Mouse (Mus musculus) brain, embryonic 14.5 days (tissue): Measurements from ENCODE around the gene Snph. TPM values are rescaled to one million over a fixed set of nuclear protein-coding genes. Genes with fewer than 3 reads are reported as not detected.
A peak's percentile ranks its signal among the peaks of the same experiment; 100 is the strongest.

Source experiments
- DNase-seq: peaks from one replicate; pipeline ENCODE4 v3.0.0-alpha.2; 2011; ENCODE audit warnings: low read depth
- CTCF ChIP-seq: fragments of 200-500 bp; IDR thresholded peaks from 2 replicates; pipeline ENCODE4 v1.5.1; 2012; ENCODE audit warnings: inconsistent platforms, mild to moderate bottlenecking, moderate library complexity, borderline replicate concordance; ENCODE audit not compliant: insufficient read depth, insufficient read length; ENCODE audit errors: extremely low read depth
- POLR2A ChIP-seq: fragments of 200-500 bp; IDR thresholded peaks from 2 replicates; pipeline ENCODE4 v1.6.1; 2012; ENCODE audit warnings: mild to moderate bottlenecking, inconsistent platforms, borderline replicate concordance; ENCODE audit not compliant: poor library complexity, insufficient read depth, insufficient read length, severe bottlenecking; ENCODE audit errors: extremely low read depth
- polyA plus RNA-seq: library from polyadenylated mRNA; depleted of rRNA; stranded (reverse); fragments of >200 nt; gene quantifications from 2 replicates; pipeline ENCODE4 v1.2.3, GENCODE M21; 2012

Snph gene
- polyA plus RNA-seq, 1 experiment, result 27.0 TPM

GRCm38 (mm10) chr2:151587306-151587705 lies 45.1 kb downstream of the Snph start:
- TF ChIP-seq CTCF (no peak), POLR2A (no peak)
- DNase-seq, result no peak

DNA sequence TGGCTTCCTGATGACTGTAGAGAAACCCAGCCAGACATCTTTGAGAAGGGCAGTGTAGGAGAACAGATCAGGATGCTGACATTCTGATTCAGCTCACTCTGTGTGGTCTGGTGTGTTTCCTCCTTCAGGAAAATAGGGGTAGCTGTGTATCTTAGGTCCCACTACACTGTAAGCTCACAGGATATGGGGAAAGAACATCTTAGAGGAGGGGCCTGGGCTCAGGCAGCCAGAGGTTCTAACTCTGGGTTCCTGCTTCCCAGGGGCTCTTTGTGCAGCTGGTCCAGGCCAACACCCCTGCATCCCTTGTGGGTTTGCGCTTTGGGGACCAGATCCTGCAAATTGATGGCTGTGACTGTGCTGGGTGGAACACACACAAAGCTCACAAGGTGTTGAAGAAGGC lies 45.6 kb downstream of the Snph start:
- no peak for DNase-seq
- TF ChIP-seq POLR2A (no peak), CTCF (no peak)

GRCm38 (mm10) chr2:151585934-151586333 lies 46.5 kb downstream of the Snph start:
- no peak for TF ChIP-seq POLR2A
- no peak for TF ChIP-seq CTCF
- DNase-seq, result no peak

GRCm38 (mm10) chr2:151580945-151581344 lies 51.4 kb downstream of the Snph start:
- no peak for DNase-seq
- TF ChIP-seq POLR2A (no peak), CTCF (no peak)

GRCm38 (mm10) chr2:151579183-151579582 lies 53.2 kb downstream of the Snph start:
- DNase-seq, result no peak

DNA sequence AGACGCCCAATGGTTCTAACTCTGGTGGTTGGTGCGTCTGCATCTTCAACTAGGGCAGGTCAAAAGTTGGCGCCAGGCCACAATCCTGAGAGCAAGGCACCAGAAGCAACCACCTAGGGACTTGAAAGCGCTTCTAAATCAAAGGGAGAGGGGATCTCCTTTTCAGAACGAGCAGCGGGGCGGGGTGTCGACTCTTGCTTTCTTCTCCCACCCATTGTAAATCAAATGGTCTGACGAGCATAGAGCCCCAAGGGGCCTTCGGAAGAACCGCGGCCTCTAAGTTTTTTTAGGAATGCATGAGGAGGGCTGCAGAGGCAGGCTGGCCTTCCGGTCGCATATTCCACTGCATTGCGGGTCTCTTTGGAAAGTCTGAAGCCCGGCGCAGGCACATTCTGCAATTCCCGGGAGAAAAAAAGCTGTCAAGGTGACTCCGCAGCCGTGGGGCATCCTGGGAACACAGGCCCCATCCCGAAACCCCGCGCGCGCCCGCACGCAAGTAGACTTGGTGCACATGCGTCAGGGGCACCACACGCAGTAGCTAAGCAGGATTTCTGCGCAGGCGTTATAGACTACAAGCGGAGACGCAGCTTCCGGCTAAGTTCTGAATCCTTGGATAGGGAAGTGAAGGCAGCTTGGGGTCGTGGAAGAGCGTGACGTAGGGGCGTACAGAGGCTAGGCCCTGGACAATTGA lies 56.5 kb downstream of the Snph start:
- TF ChIP-seq CTCF, result no peak
- TF ChIP-seq POLR2A, result peak; percentile 43; the same call in 1 of the 2 replicates

More at GRCm38 (mm10) chr2:151579183-151579582, 53.2 kb downstream of the Snph start:
- no peak for TF ChIP-seq CTCF
- no peak for TF ChIP-seq POLR2A

DNA sequence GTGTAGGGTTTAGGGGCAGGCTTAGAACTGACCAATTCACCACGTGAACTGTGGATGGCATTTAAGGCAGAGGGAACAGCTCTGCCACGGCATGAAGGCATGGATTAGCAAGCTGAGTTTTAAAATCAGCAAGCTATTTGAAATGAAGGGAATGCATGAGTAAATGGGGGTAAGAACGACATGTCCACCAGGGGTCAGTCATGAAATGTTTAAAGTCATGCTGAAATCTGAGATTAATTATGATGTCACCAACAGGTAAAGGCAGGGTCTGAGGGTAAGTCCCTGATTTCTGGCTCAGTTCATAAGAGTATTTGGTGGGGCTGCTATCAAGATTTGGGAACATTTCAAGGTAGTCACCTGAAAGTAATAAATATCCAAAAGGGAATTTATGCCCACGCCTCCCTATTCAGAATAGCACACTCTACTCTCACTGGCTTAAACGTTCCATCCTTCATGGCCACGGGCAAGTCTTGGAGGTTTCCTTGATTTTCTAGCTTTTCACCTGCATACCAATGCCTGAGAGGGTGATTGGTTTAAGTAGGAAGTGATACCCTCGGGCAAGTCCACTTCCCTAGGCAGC lies 57.2 kb downstream of the Snph start:
- TF ChIP-seq CTCF (peak; percentile 27; the same call in 1 of the 2 replicates), POLR2A (no peak)
- DNase-seq, result peak; percentile 73

More for the DNA sequence above, 56.5 kb downstream of the Snph start:
- DNase-seq, result peak; percentile 98

DNA sequence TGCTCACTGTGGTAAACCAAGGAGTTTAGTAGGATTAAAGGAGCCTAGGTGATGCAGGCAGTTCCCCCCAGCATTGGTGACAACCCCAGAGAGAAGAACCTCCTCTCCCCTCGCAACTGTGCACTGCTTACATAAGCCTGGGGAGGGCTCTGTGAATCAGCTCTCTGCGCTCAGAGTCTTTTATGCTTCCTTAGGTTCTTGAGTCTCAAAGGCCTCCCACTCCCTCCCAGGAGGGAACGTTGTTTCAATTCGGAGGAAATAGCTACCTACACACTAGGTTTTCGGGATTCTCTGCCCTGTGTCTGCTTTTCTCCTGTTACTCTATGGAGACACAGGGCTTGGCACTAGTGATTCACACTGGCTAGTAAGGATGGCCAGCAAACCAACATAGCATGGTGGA lies 57.8 kb downstream of the Snph start:
- DNase-seq, result no peak
- no peak for TF ChIP-seq POLR2A
- no peak for TF ChIP-seq CTCF

DNA sequence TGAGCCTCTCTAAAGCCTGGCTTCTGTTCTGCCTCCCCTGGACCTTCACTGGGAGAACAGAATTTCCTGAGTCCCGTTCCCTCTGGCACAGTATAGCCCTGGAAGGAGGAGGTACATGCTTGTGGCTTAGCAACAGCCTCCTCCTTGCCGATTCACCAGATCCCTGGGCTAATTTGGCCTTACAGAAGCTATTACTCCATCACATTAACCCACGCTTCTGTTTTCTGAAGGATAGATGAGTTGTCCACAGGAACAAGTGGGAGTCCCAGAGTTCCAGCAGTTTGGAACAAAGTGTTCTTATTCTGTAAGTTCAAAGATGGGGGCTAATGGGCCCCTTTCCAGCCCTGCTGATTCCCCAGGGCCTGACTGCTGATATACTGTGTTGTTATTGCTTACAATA lies 58.7 kb downstream of the Snph start:
- no peak for DNase-seq
- TF ChIP-seq POLR2A (no peak), CTCF (no peak)

GRCm38 (mm10) chr2:151571873-151572700 lies 60.3 kb downstream of the Snph start, which contains the start of gene Sdcbp2:
Sdcbp2 (plus strand) TSS chr2:151572622.
- DNase-seq, result no peak
- TF ChIP-seq CTCF, result no peak
- no peak for TF ChIP-seq POLR2A

DNA sequence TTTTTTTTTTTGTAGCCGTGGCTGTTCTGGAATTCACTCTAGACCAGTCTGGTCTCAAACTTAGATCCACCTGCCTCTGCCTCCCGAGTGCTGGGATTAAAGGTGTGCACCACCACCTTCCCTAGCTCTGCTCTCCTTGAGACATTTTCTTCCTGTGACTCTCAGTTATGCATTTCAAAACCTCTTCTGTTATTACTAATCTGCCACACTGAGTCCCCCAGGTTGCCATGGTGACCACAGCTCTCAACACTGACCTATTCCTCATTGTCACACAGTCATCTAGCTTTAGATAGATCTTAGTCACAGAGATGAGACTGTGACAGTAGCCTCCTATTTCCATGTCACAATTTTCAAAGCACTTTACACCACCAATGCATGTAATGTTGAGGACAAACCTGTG lies 62.9 kb downstream of the Snph start:
- TF ChIP-seq POLR2A (no peak), CTCF (no peak)
- peak; percentile 16 for DNase-seq
